In genomic region chr11:70564276-70564873, GRCm38 (mm10) we compare ENCODE assay signal across 9 mouse cellular contexts. TPM values are rescaled to one million over a fixed set of nuclear protein-coding genes. Genes with fewer than 3 reads are reported as not detected.
DNase-seq lines count a peak whose midpoint lies in the region; ATAC-seq and TF ChIP-seq lines count a peak whose summit lies in the region.
"Had no signal": no experiment of that assay in that cellular context is flagged by ENCODE, and none has a peak within 500 bp of the region (broad histone marks: within the 10 kb centered on the region; RNA-seq: fewer than 3 reads in every experiment).

No protein-coding gene starts in this region.

- no peak for TF ChIP-seq CTCF in left cerebral cortex, adult 2 months (IDR thresholded peaks at IDR 0.05)
- TF ChIP-seq CTCF in small intestine, adult 2 months (IDR thresholded peaks at IDR 0.05; ENCODE audit: extremely low read depth, insufficient read length, insufficient replicate concordance, low read depth, low read length) = no peak

- WGBS in forebrain, embryonic 16.5 days = 32% methylated on average over 4 of the region's 4 CpGs
- 44% methylated on average over 4 of the region's 4 CpGs for WGBS in limb, embryonic 10.5 days
- WGBS in small intestine, adult 2 months = 11% methylated on average over 4 of the region's 4 CpGs

- H3K27ac ChIP-seq in left cerebral cortex, adult 2 months = no peak overlapping the region; the same call in 1 of the 2 replicates
- H3K27ac ChIP-seq in forebrain, embryonic 16.5 days (ENCODE audit: low read length) = no peak overlapping the region
- H3K27ac ChIP-seq in limb, embryonic 10.5 days = peak overlapping the region; percentile 96
- H3K27ac ChIP-seq in small intestine, adult 2 months (ENCODE audit: insufficient read depth, low read depth, low read length) = peak overlapping the region; percentile 58

- no peak for ATAC-seq in forebrain, embryonic 16.5 days

- TF ChIP-seq POLR2A in small intestine, adult 2 months (IDR thresholded peaks at IDR 0.05; ENCODE audit: low read depth, low read length) = no peak

- no peaks in the 10 kb centered on the region for H3K27me3 ChIP-seq in forebrain, embryonic 16.5 days (replicated peaks; ENCODE audit: control insufficient read depth, insufficient read depth, low read length)
- H3K27me3 ChIP-seq in limb, embryonic 10.5 days (ENCODE audit: low read depth, poor library complexity, severe bottlenecking) = no peaks in the 10 kb centered on the region
- no peaks in the 10 kb centered on the region for H3K27me3 ChIP-seq in small intestine, adult 2 months (ENCODE audit: control insufficient read depth, insufficient read depth, low read length)

- H3K36me3 ChIP-seq in forebrain, embryonic 16.5 days (ENCODE audit: control insufficient read depth, insufficient read depth) = no peaks in the 10 kb centered on the region
- peaks cover 16% of the 10 kb centered on the region for H3K36me3 ChIP-seq in limb, embryonic 10.5 days
- H3K36me3 ChIP-seq in small intestine, adult 2 months (ENCODE audit: control insufficient read depth, insufficient read depth, low read length) = no peaks in the 10 kb centered on the region

- peaks cover 27% of the 10 kb centered on the region for H3K4me1 ChIP-seq in forebrain, embryonic 16.5 days (replicated peaks; ENCODE audit: control insufficient read depth, insufficient read depth, low read length)
- peaks cover 43% of the 10 kb centered on the region for H3K4me1 ChIP-seq in limb, embryonic 10.5 days
- H3K4me1 ChIP-seq in small intestine, adult 2 months (ENCODE audit: control insufficient read depth, insufficient read depth, insufficient read length, low read length) = peaks cover 7% of the 10 kb centered on the region; the same call in 1 of the 2 replicates

- intact Hi-C loops in left cerebral cortex, adult 2 months (cut with DNase I) = loop anchor here (2.0 kb wide), 1 partner anchor 20 kb away; no protein-coding TSS in a partner anchor

- no peak overlapping the region; the same call in 1 of the 2 replicates for H3K9ac ChIP-seq in forebrain, embryonic 16.5 days (replicated peaks; ENCODE audit: low read depth, low read length)

- H3K4me3 ChIP-seq in left cerebral cortex, adult 2 months = peak overlapping the region; percentile 100
- H3K4me3 ChIP-seq in forebrain, embryonic 16.5 days (replicated peaks; ENCODE audit: low read length) = peak overlapping the region; percentile 70
- H3K4me3 ChIP-seq in limb, embryonic 10.5 days = peak overlapping the region; percentile 93
- H3K4me3 ChIP-seq in small intestine, adult 2 months (ENCODE audit: low read depth, low read length) = peak overlapping the region; percentile 75; the same call in 1 of the 2 replicates

- DNase-seq in left cerebral cortex, adult 2 months (ENCODE audit: extremely low spot score in 1 of 2, low spot score in 2 of 2) = no peak
- DNase-seq in left cerebral cortex, adult 8-10 months (ENCODE audit: low spot score in 2 of 2) = no peak
- DNase-seq in limb, embryonic 10.5 days (ENCODE audit: low spot score) = no peak
- DNase-seq in right cerebral cortex, postnatal 36 days (ENCODE audit: low spot score in 2 of 2) = no peak
- DNase-seq in gastrocnemius, postnatal 10 days = no peak
- no peak for DNase-seq in B cell, adult 2 months

- H3K4me2 ChIP-seq in forebrain, embryonic 16.5 days (ENCODE audit: low read length) = peak overlapping the region; percentile 94

- no peaks in the 10 kb centered on the region for H3K9me3 ChIP-seq in forebrain, embryonic 16.5 days (ENCODE audit: control insufficient read depth, low read length)
- no peaks in the 10 kb centered on the region for H3K9me3 ChIP-seq in limb, embryonic 10.5 days (replicated peaks)

RNA-seq across cellular contexts. Expression of gene Mink1, which starts 1.7 kb away (rescaled TPM):
- 100 to 1,000 TPM; 411 to 445 TPM for total RNA-seq in left cerebral cortex, adult 2 months (2021)
- 100 to 1,000 TPM; 389 to 423 (median 415) TPM for total RNA-seq in left cerebral cortex, adult 8-10 months (2022)
- polyA plus RNA-seq in forebrain, embryonic 16.5 days (2015; fragmentation: Nextera tagmentation; extraction: Ambion mirVana) = 13.8 and 17.5 TPM in 2 replicates
- polyA plus RNA-seq in limb, embryonic 10.5 days (2016; fragmentation: Nextera tagmentation; extraction: Ambion mirVana) = 15.1 and 17.2 TPM in 2 replicates
- 43.6 and 82.0 TPM in 2 replicates for polyA plus RNA-seq in small intestine, adult 2 months (2012; rRNA removed)
- total RNA-seq in gastrocnemius, postnatal 10 days (2021) = 10 to 100 TPM; 28.6 to 37.0 TPM

RNA-seq across cellular contexts. Expression of gene Pld2, which starts 24.5 kb away (rescaled TPM):
- total RNA-seq in left cerebral cortex, adult 2 months (2021) = 10 to 100 TPM; 12.8 to 13.6 TPM
- 10 to 100 TPM; 15.7 to 20.4 (median 19.4) TPM for total RNA-seq in left cerebral cortex, adult 8-10 months (2022)
- polyA plus RNA-seq in forebrain, embryonic 16.5 days (2015; fragmentation: Nextera tagmentation; extraction: Ambion mirVana) = 8.8 and 9.0 TPM in 2 replicates
- 1.4 and 2.0 TPM in 2 replicates for polyA plus RNA-seq in limb, embryonic 10.5 days (2016; fragmentation: Nextera tagmentation; extraction: Ambion mirVana)
- polyA plus RNA-seq in small intestine, adult 2 months (2012; rRNA removed) = 11.0 and 24.9 TPM in 2 replicates
- 10 to 100 TPM; 16.4 to 21.3 TPM for total RNA-seq in gastrocnemius, postnatal 10 days (2021)

RNA-seq across cellular contexts. Expression of gene Gm40193, which starts 31.6 kb away (rescaled TPM):
- not detected for total RNA-seq in left cerebral cortex, adult 2 months (2021)
- total RNA-seq in left cerebral cortex, adult 8-10 months (2022) = not detected
- not detected in 2 replicates for polyA plus RNA-seq in forebrain, embryonic 16.5 days (2015; fragmentation: Nextera tagmentation; extraction: Ambion mirVana)
- polyA plus RNA-seq in limb, embryonic 10.5 days (2016; fragmentation: Nextera tagmentation; extraction: Ambion mirVana) = not detected in 2 replicates
- polyA plus RNA-seq in small intestine, adult 2 months (2012; rRNA removed) = not detected in 2 replicates
- total RNA-seq in gastrocnemius, postnatal 10 days (2021) = not detected
- total RNA-seq: neutrophil, adult 5-6 weeks had no signal

RNA-seq across cellular contexts. Expression of gene Psmb6, which starts 39.2 kb away (rescaled TPM):
- 100 to 1,000 TPM; 164 to 169 TPM for total RNA-seq in left cerebral cortex, adult 2 months (2021)
- total RNA-seq in left cerebral cortex, adult 8-10 months (2022) = 100 to 1,000 TPM; 187 to 213 (median 191) TPM
- polyA plus RNA-seq in forebrain, embryonic 16.5 days (2015; fragmentation: Nextera tagmentation; extraction: Ambion mirVana) = 713 and 749 TPM in 2 replicates
- 1,140 and 1,215 TPM in 2 replicates for polyA plus RNA-seq in limb, embryonic 10.5 days (2016; fragmentation: Nextera tagmentation; extraction: Ambion mirVana)
- 146 and 264 TPM in 2 replicates for polyA plus RNA-seq in small intestine, adult 2 months (2012; rRNA removed)
- total RNA-seq in gastrocnemius, postnatal 10 days (2021) = 100 to 1,000 TPM; 326 to 361 TPM

RNA-seq across cellular contexts. Expression of gene Gltpd2, which starts 45.4 kb away (rescaled TPM):
- not detected for total RNA-seq in left cerebral cortex, adult 2 months (2021)
- not detected for total RNA-seq in left cerebral cortex, adult 8-10 months (2022)
- polyA plus RNA-seq in forebrain, embryonic 16.5 days (2015; fragmentation: Nextera tagmentation; extraction: Ambion mirVana) = 0.18 TPM in 1 of 2 replicates, not detected in the other
- polyA plus RNA-seq in limb, embryonic 10.5 days (2016; fragmentation: Nextera tagmentation; extraction: Ambion mirVana) = 0.16 and 0.19 TPM in 2 replicates
- 4.3 and 8.4 TPM in 2 replicates for polyA plus RNA-seq in small intestine, adult 2 months (2012; rRNA removed)
- total RNA-seq in gastrocnemius, postnatal 10 days (2021) = not detected
- total RNA-seq: neutrophil, adult 5-6 weeks had no signal

Comparison
In these comparisons a context has a peak if more than half of its experiments do, and no peak if none do; other contexts are left out.
1. H3K27ac ChIP-seq: peak in limb, embryonic 10.5 days (single experiment) and small intestine, adult 2 months (single experiment); none in left cerebral cortex, adult 2 months (single experiment) and forebrain, embryonic 16.5 days (single experiment).
2. RNA of gene Mink1, which starts 1.7 kb away (total RNA-seq): 411 to 445 TPM in left cerebral cortex, adult 2 months and 389 to 423 TPM in left cerebral cortex, adult 8-10 months; 28.6 to 37.0 TPM in gastrocnemius, postnatal 10 days; every median in the first group is over 10 times any median in the second.
3. Peak in every context shown above with its lines, with median percentiles within 50 percentile points of each other: H3K4me3 ChIP-seq.